Mouse (Mus musculus) brain, embryonic 14.5 days (tissue): ENCODE data around the gene St6galnac5.

ENCODE experiments used
- CTCF ChIP-seq: fragments of 200-500 bp; IDR thresholded peaks from 2 replicates; pipeline ENCODE4 v1.5.1; 2012; ENCODE audit warnings: inconsistent platforms, mild to moderate bottlenecking, moderate library complexity, borderline replicate concordance; ENCODE audit not compliant: insufficient read depth, insufficient read length; ENCODE audit errors: extremely low read depth
- POLR2A ChIP-seq: fragments of 200-500 bp; IDR thresholded peaks from 2 replicates; pipeline ENCODE4 v1.6.1; 2012; ENCODE audit warnings: mild to moderate bottlenecking, inconsistent platforms, borderline replicate concordance; ENCODE audit not compliant: poor library complexity, insufficient read depth, insufficient read length, severe bottlenecking; ENCODE audit errors: extremely low read depth

DNA sequence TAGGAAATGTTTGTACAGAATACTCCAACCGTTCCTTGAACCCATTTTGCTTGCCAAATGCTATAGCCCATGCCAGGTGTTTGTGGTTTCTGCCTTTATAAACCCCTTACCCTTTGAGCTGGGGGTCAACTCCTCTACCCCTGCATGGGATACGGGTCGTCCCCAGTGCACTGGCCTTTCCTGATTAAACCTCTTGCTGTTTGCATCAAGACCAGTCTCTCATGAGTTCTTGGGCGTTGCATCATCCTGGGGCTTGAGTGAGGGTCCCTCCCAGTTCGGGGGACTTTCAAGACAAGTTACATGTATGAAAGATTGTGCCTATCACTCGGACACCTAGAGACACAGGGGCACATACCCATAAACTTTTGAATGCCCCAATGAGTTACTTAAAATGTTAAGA is 67.7 kb downstream of the St6galnac5 start:
- TF ChIP-seq CTCF: no peak
- no peak for TF ChIP-seq POLR2A
